Mouse (Mus musculus): ENCODE data around the gene Trim54.

Gene Trim54

DNA sequence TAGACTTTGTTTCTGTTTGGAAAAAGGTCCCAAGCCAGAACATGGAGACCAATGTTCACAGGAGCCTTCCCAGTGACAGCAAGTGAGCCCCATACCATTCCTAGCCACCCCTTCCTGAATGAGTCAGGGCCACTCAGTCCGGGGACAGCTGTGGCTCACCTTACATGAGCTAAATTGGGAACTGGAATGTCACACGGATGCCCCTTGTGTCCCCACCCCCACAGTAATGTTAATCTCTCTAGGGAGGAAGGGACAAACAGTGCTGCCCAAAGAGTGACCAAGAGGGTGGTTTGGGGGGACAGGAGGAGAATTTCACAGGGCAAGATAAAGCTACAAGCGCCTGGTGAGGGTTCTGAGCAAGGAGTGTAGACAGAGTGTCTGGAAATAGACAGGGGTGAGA, at the start of gene Trim54:
Gene Trim54, plus strand, starts transcription at position 359 of the 400 bp plus-strand sequence.
- DNase-seq (ENCODE audit: inconsistent age in 2 of 2, low spot score in 1 of 2) = no peak

DNA sequence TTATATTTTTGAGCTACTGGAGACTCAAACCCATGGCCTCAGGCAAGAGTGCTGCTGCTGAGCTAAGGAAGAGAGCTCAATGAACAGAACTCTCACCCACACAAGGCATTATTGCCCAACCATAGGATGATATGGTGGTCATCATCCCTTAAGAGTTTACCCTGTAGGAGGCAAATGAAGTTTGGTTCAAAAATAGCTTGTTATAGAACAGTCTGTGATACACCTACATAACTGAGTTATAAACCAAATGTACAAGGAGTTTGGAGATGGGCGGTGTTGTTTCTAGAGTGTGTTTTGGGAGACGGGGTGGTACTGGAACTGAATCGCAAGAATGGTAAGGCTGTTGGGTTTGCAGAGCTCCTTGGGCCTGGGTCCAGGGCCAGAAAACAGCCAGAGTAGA, 46.7 kb upstream of the Trim54 start:
- no peak for DNase-seq (ENCODE audit: inconsistent age in 2 of 2, low spot score in 1 of 2)

DNA sequence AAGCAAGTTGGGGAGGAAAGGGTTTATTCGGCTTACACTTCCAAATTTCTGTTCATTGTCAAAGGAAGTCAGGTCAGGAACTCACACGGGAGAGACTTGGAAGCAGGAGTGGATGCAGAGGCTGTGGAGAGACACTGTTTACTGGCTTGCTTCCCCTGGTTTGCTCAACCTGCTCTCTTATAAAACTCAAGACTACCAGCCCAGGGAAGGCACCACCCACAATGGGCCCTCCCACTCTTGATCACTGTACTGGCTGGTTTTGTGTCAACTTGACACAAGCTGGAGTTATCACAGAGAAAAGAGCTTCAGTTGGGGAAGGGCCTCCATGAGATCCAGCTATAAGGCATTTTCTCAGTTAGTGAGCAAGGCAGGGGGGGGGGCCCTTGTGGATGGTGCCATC, 45.5 kb upstream of the Trim54 start:
- DNase-seq (ENCODE audit: inconsistent age in 2 of 2, low spot score in 1 of 2) = no peak

DNA sequence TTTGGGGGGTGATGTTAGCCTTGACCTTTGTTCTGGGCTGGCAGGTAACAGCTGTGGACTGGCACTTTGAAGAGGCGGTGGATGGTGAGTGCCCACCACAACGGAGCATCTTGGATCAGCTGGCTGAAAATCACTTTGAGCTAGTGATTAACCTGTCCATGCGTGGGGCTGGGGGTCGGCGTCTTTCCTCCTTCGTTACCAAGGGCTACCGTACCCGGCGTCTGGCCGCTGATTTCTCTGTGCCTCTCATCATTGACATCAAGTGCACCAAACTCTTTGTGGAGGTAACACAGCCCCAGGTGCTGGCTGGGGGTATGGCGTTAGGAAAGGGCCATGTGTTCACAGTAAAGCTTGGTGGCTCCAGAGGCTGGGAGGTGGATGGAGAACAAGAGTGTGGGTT, 44.7 kb upstream of the Trim54 start:
- DNase-seq (ENCODE audit: inconsistent age in 2 of 2, low spot score in 1 of 2) = no peak

DNA sequence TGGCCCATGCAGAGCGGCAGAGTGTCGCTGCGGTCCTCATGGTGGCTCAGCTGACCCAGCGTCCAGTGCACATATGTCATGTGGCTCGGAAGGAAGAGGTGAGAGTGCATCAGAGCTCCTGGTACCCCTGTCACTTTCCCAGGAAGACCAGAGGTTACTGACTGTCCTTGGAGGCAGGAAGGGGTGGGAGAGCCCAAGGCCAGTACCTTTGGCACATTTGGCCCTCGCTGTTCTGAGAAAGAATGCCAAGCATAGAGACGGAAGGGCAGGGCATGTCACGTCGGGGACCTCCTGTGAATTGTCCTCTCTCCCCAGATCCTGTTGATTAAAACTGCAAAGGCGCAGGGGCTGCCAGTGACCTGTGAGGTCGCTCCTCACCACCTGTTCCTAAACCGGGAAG, 43.3 kb upstream of the Trim54 start:
- peak; percentile 58 to 64 for DNase-seq (ENCODE audit: inconsistent age in 2 of 2, low spot score in 1 of 2)

DNA sequence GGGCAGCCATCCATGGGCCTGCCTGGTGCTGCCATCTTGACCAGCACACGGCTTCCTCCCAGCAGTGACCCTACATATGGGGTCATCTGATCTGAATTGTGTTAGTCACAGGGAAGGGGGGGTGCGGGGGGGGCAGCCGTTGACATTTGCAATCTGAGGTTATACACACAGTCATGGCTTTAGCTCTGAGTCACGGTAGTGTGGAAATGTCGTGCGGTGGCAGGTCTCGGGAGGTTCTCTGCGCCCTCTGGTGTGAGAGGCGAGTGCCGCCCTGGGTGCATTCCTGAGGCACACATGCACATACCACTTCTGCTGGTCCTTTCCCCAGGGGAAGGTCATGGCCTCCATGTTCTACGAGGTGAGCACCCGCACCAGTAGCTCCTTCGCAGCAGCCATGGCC, 40.2 kb upstream of the Trim54 start:
- peak; percentile 77 to 82 for DNase-seq (ENCODE audit: inconsistent age in 2 of 2, low spot score in 1 of 2)

DNA sequence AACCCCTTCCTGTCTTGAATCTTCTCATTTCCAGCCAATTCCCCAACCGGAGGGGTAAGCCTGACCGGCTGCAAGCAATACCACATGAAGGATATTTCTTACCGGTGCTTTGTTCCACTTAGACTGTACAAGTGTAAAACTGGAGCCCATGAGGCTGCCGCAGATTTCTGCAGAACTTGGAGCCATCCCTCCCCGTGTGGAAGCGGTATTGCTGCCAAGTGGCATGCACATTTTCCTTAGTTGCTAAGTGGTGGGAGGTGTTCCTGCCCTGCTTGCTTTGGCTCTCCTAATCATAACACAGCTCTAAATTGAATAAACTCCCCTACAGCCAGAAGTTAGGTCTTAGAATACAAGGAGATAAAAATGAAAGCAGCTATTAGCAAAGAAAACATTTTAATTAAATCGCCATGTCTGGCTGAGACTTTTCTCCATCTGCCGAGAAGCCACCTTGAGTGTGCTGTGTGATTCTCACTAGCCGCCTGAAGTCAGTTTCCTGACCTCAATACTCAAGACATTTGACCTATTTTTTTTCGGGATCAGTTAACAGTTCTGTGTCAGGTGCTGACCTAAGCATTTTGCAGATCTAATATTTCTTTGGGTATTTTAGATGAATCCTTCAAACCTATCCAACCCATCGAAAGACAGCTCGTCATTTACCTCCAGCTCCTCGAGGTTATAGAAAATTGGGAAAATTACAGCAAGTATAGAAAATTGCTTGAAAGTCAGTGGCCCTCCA, 36.3 kb upstream of the Trim54 start:
- DNase-seq (ENCODE audit: inconsistent age in 2 of 2, low spot score in 1 of 2) = no peak

DNA sequence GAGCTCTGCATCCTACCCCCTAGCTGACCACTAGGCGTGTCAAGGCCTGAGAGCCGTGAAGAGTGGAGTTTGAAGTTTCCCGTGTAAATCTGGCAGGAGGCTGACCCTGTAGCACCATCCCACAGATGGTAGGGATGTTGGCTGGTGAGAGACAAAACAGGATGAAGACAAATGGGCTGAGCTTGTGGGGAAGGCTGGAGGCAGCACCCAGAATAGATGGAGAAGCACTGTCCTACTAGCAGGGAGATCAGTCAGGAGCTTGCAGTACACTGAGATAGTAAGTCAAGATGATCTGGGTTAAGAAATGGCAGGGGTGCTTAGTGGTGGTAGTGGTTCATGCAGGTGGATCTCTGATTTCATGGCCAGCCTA, 35.7 kb upstream of the Trim54 start:
- DNase-seq (ENCODE audit: inconsistent age in 2 of 2, low spot score in 1 of 2) = no peak

DNA sequence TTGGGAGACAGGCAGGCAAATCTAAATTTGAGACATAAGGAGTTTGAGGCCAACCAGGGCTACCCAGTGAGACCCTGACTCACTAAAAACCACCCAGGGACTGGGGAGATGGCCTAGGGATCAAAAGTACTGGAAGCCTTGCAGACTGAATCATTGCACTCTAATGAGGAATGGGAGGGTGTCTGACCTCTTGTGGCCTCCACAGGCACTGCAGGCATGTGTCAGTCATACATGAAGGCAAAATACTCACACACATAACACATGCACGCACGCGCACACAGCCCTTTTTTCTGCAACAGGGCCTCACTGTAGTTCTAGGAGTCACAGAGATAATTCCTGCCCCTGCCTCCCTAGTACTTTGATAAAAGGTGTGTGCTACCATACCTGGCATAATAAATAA, 35.1 kb upstream of the Trim54 start:
- peak; percentile 55 to 79 for DNase-seq (ENCODE audit: inconsistent age in 2 of 2, low spot score in 1 of 2)

DNA sequence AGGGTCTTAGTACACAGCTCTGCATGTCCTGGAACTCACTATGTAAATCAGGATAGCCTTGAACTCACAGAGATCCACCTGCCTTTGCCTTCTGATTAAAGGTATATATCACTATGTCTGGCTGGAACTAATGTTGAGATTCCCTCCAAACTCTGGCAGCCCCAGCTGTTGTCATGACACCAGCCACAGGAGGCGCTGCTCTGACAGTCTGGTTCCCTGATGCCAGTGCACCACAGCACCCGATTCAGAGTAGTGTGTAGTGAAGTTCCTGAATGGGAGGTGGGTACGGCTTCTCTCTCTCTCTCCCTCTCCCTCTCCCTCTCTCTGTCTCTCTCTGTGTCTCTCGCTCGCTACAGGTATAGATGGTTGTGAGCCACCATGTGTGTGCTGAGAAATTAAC, 34.2 kb upstream of the Trim54 start:
- peak; percentile 60 to 81 for DNase-seq (ENCODE audit: inconsistent age in 2 of 2, low spot score in 1 of 2)

DNA sequence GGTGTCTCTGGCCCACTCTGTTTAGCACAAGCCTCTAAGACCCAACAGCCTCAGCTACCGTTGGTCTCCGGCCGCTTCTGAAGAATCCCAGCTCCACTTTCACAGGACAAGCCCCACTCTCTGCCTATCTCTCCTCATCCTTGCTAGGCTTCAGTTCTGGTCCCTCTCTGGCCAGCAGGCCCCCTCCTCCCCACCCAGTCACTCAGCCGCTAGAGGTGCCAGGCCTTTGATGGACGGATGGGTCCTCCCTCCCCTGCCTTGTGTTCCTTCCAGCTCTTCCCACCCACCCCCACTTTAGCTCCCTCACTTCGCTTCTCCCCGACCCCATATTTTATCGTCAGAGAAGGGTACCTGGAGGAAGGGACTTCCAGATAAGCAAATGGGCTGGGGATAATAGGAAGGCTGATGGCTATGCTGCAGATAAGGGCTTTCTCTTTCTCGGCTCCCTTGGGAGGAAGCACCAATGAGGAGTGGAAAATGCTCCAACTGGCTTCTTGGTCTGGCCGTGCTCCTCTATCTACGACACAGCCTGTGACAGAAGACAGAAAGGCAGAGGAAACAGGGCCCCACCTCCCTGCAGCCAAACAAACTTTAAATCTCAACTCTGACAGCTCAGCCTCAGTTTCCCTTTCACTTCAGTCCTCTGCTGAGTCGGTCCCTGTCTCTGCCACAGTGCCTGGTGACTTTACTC, 33.4 kb upstream of the Trim54 start:
- DNase-seq (ENCODE audit: inconsistent age in 2 of 2, low spot score in 1 of 2) = peak; percentile 39 to 72

DNA sequence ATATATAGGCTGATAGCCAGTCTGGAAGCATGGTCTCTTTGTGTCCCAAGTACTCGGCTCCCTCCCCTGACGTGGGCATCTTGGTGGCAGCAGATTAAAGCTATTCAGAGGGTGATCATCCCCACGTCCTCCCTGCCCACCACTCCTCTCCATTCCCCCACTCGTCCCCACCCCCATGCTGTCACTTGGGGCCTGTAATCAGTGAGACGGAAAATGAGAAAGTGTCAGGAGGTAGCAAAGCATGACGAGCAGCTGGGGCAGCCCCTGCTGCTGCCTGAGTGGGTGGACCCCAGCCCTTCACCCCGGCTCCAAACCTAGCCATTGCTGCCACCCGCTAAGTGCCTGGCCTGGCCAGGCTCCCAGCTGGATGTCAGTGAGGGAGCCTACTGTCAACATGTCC, 32.6 kb upstream of the Trim54 start:
- DNase-seq (ENCODE audit: inconsistent age in 2 of 2, low spot score in 1 of 2) = no peak

DNA sequence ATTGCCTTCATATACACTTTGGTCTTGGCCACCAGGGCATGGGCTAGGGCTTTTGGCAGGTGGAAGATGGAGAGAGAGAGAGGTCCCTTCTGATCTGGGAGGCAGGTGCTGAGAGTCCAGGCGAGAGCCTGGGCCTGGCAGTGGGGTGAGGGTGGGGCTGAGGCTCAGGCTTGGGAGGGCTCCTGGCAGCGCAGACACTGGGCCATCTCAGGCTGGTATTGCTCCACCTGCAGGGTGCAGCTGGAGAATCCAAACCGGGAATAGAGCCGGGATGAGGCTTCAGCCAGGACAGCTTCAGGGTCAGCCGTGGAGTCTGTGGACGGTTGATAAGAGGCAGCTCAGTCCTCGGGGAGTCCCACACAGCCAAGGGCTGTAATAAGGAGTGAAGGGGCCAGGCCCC, 29.9 kb upstream of the Trim54 start:
- peak in 1 of 2 experiments; percentile 30 for DNase-seq (ENCODE audit: inconsistent age in 2 of 2, low spot score in 1 of 2)

DNA sequence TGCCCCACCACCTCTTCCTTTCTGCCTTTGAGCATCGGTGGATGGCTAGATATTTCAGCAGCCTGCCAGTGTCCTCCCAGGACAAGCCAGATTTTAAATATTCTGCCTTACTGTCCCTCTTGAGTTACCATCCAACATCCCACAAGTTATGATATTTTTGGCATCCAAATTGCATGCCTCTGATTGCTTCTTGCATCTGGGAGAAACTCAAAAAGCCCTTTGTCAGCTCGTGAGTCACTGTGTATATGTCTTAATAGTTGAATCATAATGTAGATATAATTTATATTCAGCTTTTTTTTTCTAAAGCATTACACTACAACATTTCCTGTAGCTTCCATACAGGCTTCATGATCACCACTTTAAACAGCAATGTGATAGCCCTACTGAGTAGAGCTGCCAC, 29.4 kb upstream of the Trim54 start:
- peak in 1 of 2 experiments; percentile 31 for DNase-seq (ENCODE audit: inconsistent age in 2 of 2, low spot score in 1 of 2)

DNA sequence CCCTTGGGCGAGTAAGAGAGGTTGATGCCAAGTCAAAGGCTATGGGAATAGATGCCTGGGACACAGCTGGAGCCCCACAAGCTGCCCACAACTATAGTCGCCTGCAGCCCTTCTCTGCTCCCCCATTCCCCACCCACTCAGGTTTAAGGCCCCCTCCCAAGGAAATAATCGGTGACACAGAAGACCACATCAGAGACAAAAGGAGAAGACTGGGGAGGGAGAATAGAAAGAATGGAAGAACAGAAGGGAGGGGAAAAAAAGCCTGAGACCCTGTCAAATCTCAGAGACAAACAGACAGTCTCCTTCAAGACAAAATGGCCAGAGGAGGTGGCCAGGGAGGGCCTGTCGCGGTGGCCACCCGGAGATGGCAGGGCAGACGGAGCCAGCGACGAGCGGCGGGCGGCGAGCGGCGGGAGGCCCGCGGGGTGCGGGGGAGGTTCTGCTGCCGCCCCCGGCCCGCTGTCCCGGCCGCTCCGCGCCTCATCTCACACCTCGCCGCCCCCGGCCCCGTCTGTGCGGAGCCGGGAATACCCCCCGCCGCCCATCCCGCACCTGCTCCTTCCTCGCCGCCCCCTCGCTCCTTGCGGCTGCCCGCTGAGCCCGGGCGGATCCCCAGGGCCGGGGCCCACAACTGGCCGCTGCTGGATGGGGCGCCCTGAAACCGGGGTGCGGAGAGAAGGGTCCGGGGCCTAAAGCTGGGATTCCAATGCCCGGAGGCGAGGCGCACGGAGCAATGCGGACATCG, 24.1 kb upstream of the Trim54 start:
- no peak for DNase-seq (ENCODE audit: inconsistent age in 2 of 2, low spot score in 1 of 2)

DNA sequence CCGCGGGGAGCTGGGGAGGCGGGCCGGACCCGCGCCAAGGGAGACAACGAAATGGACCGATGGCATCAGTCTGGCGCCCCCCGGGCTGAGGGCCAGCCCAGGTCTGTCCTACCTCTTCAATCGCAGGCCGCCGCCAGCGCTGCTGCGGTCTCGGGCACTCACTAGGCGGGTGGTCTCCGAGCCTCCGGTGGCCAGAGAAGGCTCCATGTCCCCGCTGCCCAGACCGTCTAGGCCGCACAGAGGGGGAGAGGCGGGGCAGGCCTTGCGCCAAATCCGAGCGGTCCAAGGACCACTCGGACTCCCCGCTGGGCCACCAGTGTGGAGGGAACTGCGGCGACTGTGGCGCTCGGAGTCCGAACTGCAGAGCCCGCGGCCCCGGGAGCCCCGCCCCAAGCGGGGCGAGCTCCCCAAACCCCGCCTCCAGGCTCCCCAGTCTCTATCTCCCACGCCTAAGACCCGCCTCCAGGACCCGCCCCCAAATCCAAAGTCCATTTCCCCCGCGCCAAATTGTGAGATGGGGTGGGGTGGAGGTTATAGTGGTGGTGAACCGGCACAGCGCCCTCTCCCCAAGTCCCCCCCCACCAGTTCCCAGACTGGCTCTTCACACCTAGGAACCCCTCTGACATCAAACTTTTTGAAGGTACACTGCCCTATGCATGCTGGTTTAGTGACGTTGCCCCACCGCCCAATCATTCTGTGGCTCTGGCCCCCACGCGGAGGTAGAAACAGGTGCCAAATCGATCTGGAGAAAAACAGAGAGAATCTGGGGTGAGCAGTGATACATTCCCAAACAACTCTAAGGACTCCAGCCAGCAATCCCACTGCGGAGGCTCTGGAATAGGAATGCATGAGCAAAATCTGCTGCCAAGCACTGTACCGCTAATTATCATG, 23.1 kb upstream of the Trim54 start:
- peak; percentile 40 to 67 for DNase-seq (ENCODE audit: inconsistent age in 2 of 2, low spot score in 1 of 2)

DNA sequence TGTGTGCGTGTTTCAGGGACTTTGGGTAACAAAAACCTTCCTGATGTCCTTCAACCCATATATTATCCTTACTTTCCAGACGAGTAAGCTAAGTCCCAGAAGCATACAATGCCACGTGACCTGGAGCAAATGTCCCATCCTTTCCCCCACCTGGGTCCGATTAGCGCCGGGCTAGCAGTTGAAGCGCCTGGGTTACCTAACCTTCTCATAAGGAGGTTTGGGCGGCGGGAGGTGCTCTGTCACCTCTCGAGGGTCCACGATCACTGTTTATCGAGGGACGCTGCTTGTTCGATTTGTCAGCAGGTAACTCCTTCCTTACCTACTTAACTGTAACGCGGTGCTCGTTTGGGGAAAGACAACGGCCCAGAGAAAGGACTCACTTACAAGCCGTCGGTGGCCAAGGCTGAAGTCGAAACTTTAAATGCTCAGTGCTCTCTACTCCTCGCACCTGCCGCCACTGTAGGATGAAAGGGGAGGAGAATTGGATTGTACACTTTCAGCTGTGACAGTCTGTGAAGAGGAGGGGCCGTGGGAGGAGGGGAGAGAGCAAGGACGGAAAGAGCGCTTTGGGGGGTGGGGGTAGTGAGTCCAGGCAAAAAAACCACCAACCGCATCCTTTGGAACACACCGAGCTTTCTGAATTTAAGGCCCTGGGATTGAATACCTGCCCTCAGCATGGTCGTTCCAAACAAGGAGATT, 22.3 kb upstream of the Trim54 start:
- peak in 1 of 2 experiments; percentile 33 for DNase-seq (ENCODE audit: inconsistent age in 2 of 2, low spot score in 1 of 2)

DNA sequence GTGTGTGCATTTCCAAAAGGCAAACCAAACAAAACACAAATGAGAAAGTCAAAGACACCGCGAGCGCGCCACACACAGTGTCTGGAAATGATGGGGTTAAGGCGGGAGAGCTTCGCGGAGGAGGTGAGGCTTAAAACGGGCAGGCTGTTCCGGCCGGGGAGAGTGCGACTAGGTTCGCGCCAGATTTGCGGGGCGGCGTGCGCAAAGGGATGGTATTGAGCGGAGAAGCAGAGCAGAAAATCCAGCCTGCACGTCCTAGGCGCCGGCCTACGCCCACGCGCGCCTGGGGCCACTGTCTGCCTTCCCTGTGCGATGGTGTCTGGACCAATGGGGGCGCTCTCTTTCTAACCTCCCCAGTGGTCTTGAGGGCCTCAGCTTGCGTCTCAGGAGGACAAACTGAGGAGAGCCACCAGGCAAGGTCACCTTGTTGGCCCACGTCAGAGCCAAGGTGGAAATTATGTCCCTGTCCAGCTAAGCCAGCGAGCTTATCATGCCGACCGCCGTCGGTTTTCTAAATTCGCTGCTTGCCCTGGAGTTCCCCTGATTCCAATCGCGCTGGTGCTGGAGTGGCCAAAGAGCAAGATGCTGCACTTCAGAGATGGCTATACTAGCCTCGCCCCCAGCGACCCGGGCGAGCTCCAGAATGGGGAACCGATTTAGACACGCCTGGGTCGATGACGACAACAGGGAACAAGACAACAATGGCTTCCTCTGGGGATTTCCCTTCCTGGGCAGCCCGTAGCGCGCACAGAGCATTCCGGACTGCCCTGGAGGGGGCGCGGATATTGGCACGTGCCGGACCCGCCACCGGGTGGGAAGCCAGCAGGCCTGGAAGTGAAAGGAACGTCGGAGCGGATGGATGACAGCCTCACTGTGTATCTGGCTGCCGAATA, 21.5 kb upstream of the Trim54 start:
- DNase-seq (ENCODE audit: inconsistent age in 2 of 2, low spot score in 1 of 2) = peak; percentile 50 to 76

DNA sequence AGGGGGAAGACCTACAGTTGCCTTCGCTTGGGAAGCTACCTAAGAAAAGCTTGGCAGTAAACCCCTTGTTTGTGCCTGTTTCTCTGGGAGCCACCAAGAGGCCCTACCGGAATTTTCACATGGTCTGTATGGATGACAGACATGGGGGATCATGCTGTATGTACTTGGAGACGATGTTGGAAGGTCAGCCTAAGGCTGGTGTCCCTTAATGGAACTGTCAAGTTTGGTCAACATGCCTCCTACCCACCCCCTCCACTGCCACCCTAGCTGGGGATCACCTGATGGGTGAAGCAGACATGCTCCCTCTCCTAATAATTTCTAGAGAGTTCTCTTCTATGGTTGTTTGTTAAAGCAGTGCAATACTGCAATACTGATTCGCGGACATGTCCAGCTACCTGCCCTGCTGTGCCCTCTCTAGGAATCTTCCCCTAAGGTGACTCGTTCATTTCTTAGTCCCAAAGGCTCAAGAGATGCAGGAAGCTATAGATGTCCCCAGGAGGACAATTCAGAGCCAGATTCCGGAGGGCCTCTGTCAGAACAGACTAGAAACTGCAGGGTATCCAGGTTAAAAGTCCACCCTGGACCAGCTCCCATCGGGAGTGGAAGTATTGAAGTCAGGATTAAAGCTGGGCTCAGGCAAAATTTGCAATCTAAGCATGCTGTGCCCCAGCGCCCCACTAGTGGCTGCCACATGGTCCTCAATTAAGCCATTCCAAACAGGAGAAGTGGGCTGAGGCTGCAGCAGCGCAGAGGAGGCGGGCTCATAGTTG, 20.6 kb upstream of the Trim54 start:
- DNase-seq (ENCODE audit: inconsistent age in 2 of 2, low spot score in 1 of 2) = no peak
